Mouse (Mus musculus) cerebral cortex, adult 2 months (tissue): ENCODE results near the gene Hmgcs2.

ENCODE experiments used
- WGBS: fragments of 180-500 bp; shearing (Covaris S2); methylation state at CpG from one replicate; pipeline ENCODE4 v1.1.7; 2018; 5-methylcytosine and 5-hydroxymethylcytosine counted together

The Hmgcs2 gene

GRCm38 (mm10) chr3:98280204-98280932 lies at the start of gene Hmgcs2:
Hmgcs2 (plus strand) TSS chr3:98280435.
- 57% methylated on average over 14 of the region's 14 CpGs for WGBS

GRCm38 (mm10) chr3:98236266-98236665 lies 44.0 kb upstream of the Hmgcs2 start:
- 75% methylated on average over 6 of the region's 6 CpGs for WGBS

- 91% methylated on average over 5 of the region's 5 CpGs for WGBS
These were observed 43.0 kb upstream of the Hmgcs2 start for GRCm38 (mm10) chr3:98237240-98237639.

- WGBS: 79% methylated on average over 3 of the region's 3 CpGs
These were observed 42.1 kb upstream of the Hmgcs2 start for GRCm38 (mm10) chr3:98238150-98238549.

GRCm38 (mm10) chr3:98242051-98242450 lies 38.2 kb upstream of the Hmgcs2 start:
- 89% methylated on average over 3 of the region's 3 CpGs for WGBS

GRCm38 (mm10) chr3:98242458-98243037 lies 37.7 kb upstream of the Hmgcs2 start:
- WGBS: 86% methylated on average over 8 of the region's 8 CpGs

- WGBS: 44% methylated on average over 8 of the region's 8 CpGs
These were observed 34.3 kb upstream of the Hmgcs2 start for GRCm38 (mm10) chr3:98245892-98246291.

GRCm38 (mm10) chr3:98246985-98247751 lies 33.1 kb upstream of the Hmgcs2 start:
- 71% methylated on average over 7 of the region's 7 CpGs for WGBS

- 89% methylated on average over 2 of the region's 2 CpGs for WGBS
These were observed 30.9 kb upstream of the Hmgcs2 start for GRCm38 (mm10) chr3:98249378-98249777.

GRCm38 (mm10) chr3:98249833-98250448 lies 30.3 kb upstream of the Hmgcs2 start:
- WGBS: 42% methylated on average over 11 of the region's 11 CpGs

GRCm38 (mm10) chr3:98254059-98254458 lies 26.2 kb upstream of the Hmgcs2 start:
- whole genome bisulfite sequencing: 86% methylated on average over 3 of the region's 3 CpGs

GRCm38 (mm10) chr3:98254656-98255583 lies 25.3 kb upstream of the Hmgcs2 start:
- WGBS: 75% methylated on average over 8 of the region's 8 CpGs

GRCm38 (mm10) chr3:98258723-98259122 lies 21.5 kb upstream of the Hmgcs2 start:
- 76% methylated on average over 4 of the region's 4 CpGs for WGBS

GRCm38 (mm10) chr3:98259271-98259751 lies 20.9 kb upstream of the Hmgcs2 start:
- WGBS: 49% methylated on average over 5 of the region's 5 CpGs

GRCm38 (mm10) chr3:98260534-98260933 lies 19.7 kb upstream of the Hmgcs2 start:
- WGBS: 89% methylated on average over 3 of the region's 3 CpGs

- 98% methylated on average over 4 of the region's 4 CpGs for WGBS
These were observed 18.8 kb upstream of the Hmgcs2 start for GRCm38 (mm10) chr3:98261415-98261814.

GRCm38 (mm10) chr3:98262133-98262532 lies 18.1 kb upstream of the Hmgcs2 start:
- WGBS: 98% methylated on average over 2 of the region's 2 CpGs

GRCm38 (mm10) chr3:98267249-98267651 lies 13.0 kb upstream of the Hmgcs2 start:
- WGBS: 32% methylated on average over 6 of the region's 6 CpGs

- WGBS: 56% methylated on average over 11 of the region's 11 CpGs
These were observed 6.4 kb upstream of the Hmgcs2 start for GRCm38 (mm10) chr3:98273623-98274398.

- WGBS: 72% methylated on average over 4 of the region's 4 CpGs
These were observed 553 bp upstream of the Hmgcs2 start for GRCm38 (mm10) chr3:98279682-98280081.
